Mouse (Mus musculus) lung, adult 18-20 months (tissue): ENCODE data around the gene Caskin2.
A peak's percentile ranks its signal among the peaks of the same experiment; 100 is the strongest.

ENCODE experiments used
- DNase-seq, 2 experiments: peaks; one replicate each; pipeline ENCODE4 v3.0.0; 2022; ENCODE audit warnings: mixed read lengths in 2 of 2

Gene Caskin2

GRCm38 (mm10) chr11:115830550-115831325, 17.3 kb upstream of the Caskin2 start:
- DNase-seq: peak in 1 of 2 experiments; percentile 3

GRCm38 (mm10) chr11:115829036-115829435, 15.6 kb upstream of the Caskin2 start:
- DNase-seq: no peak

GRCm38 (mm10) chr11:115827624-115828023, 14.2 kb upstream of the Caskin2 start:
- peak; percentile 65 to 77 for DNase-seq

- DNase-seq: no peak
These were observed 13.0 kb upstream of the Caskin2 start for GRCm38 (mm10) chr11:115826487-115826886.

- no peak for DNase-seq
These were observed 11.4 kb upstream of the Caskin2 start for GRCm38 (mm10) chr11:115824813-115825212.

GRCm38 (mm10) chr11:115823774-115824740, 10.6 kb upstream of the Caskin2 start, which contains the start of gene Llgl2:
TSS of gene Llgl2 (plus strand) at chr11:115824049.
- DNase-seq: peak; percentile 92 to 96

- no peak for DNase-seq
These were observed 7.6 kb upstream of the Caskin2 start for GRCm38 (mm10) chr11:115821001-115821400.

- DNase-seq: no peak
These were observed 6.6 kb upstream of the Caskin2 start for GRCm38 (mm10) chr11:115819915-115820623.

- DNase-seq: no peak
These were observed 3.9 kb upstream of the Caskin2 start for GRCm38 (mm10) chr11:115817331-115817730.

GRCm38 (mm10) chr11:115814605-115815450, 1.4 kb upstream of the Caskin2 start, which contains the start of gene Tsen54:
TSS of gene Tsen54 (plus strand) at chr11:115814724.
- peak; percentile 83 to 84 for DNase-seq

- peak in 1 of 2 experiments; percentile 52 for DNase-seq
These were observed 662 bp downstream of the Caskin2 start for GRCm38 (mm10) chr11:115812533-115813420.

- DNase-seq: peak; percentile 67 to 79
These were observed 1.3 kb downstream of the Caskin2 start for GRCm38 (mm10) chr11:115812095-115812494.

- no peak for DNase-seq
These were observed 1.9 kb downstream of the Caskin2 start for GRCm38 (mm10) chr11:115811381-115812093.

GRCm38 (mm10) chr11:115810377-115810776, 3.1 kb downstream of the Caskin2 start:
- peak; percentile 67 to 84 for DNase-seq

GRCm38 (mm10) chr11:115809311-115809781, 4.1 kb downstream of the Caskin2 start:
- peak; percentile 77 to 85 for DNase-seq

GRCm38 (mm10) chr11:115808696-115809310, 4.6 kb downstream of the Caskin2 start:
- DNase-seq: peak in 1 of 2 experiments; percentile 60

GRCm38 (mm10) chr11:115807971-115808370, 5.5 kb downstream of the Caskin2 start:
- DNase-seq: no peak

GRCm38 (mm10) chr11:115807306-115807705, 6.1 kb downstream of the Caskin2 start:
- DNase-seq: no peak

- DNase-seq: peak; percentile 72 to 83
These were observed 7.3 kb downstream of the Caskin2 start for GRCm38 (mm10) chr11:115806154-115806553.
